Mouse (Mus musculus) neural tube, embryonic 15.5 days (tissue): Measurements from ENCODE around the gene Tiparp. TPM values are rescaled to one million over a fixed set of nuclear protein-coding genes. Genes with fewer than 3 reads are reported as not detected.

ENCODE experiments used
- polyA plus RNA-seq: library from polyadenylated mRNA; unstranded; fragments of >200 nt; fragmentation: Nextera tagmentation; extraction: Ambion mirVana; gene quantifications from 2 replicates; pipeline ENCODE4 v1.2.1, GENCODE M21; 2015

The Tiparp gene
- polyA plus RNA-seq, 1 experiment from 2014 or later, result 28.7 TPM

Other genes starting within 250 kb of the Tiparp start
- gene Ssr3, start 135.8 kb upstream of the Tiparp start, polyA plus RNA-seq, result 144 and 162 TPM in 2 replicates
- gene Lekr1, start 137.8 kb downstream of the Tiparp start, polyA plus RNA-seq, result 7.2 and 9.7 TPM in 2 replicates